Mouse (Mus musculus) gastrocnemius, postnatal 36 days (tissue): ENCODE measurements at regions not wholly inside any gene's neighbourhood (a gene's known extent, or its start where the extent isn't known, plus 50 kb on each side); places are given as distances from the start of the nearest gene placed in this dataset.
A peak's percentile ranks its signal among the peaks of the same experiment; 100 is the strongest.

Source experiments
- DNase-seq, 2 experiments: peaks; one replicate each; pipeline ENCODE4 v3.0.0; 2022
- intact Hi-C: fragments of 180-260 bp; cut with DNase I; formaldehyde crosslinking; loops from one replicate; pipeline ENCODE4 v1.15.1; 2025

GRCm38 (mm10) chr2:57772315-57772714 lies 225.4 kb upstream of the Galnt5 start:
- no peak for DNase-seq
- intact Hi-C loops: no loop called here

GRCm38 (mm10) chr2:57776154-57776553 lies 221.5 kb upstream of the Galnt5 start:
- intact Hi-C loops: no loop called here
- no peak for DNase-seq

GRCm38 (mm10) chr2:57780836-57781235 lies 216.8 kb upstream of the Galnt5 start:
- intact Hi-C loops: no loop called here
- DNase-seq: no peak

- no peak for DNase-seq
- intact Hi-C loops: no loop called here
These were observed 204.0 kb upstream of the Galnt5 start for GRCm38 (mm10) chr2:57793519-57794296.

- intact Hi-C loops: no loop called here
- no peak for DNase-seq
These were observed 198.4 kb upstream of the Galnt5 start for GRCm38 (mm10) chr2:57799279-57799678.

GRCm38 (mm10) chr2:57807911-57808310 lies 189.8 kb upstream of the Galnt5 start:
- intact Hi-C loops: no loop called here
- DNase-seq: no peak

GRCm38 (mm10) chr2:57812996-57813395 lies 184.7 kb upstream of the Galnt5 start:
- DNase-seq: no peak
- intact Hi-C loops: no loop called here

GRCm38 (mm10) chr2:57820343-57820742 lies 177.3 kb upstream of the Galnt5 start:
- intact Hi-C loops: no loop called here
- no peak for DNase-seq

GRCm38 (mm10) chr2:57820923-57821322 lies 176.8 kb upstream of the Galnt5 start:
- no peak for DNase-seq
- intact Hi-C loops: no loop called here

GRCm38 (mm10) chr2:57828284-57828683 lies 169.4 kb upstream of the Galnt5 start:
- intact Hi-C loops: no loop called here
- no peak for DNase-seq

- intact Hi-C loops: no loop called here
- peak in 1 of 2 experiments; percentile 7 for DNase-seq
These were observed 164.9 kb upstream of the Galnt5 start for GRCm38 (mm10) chr2:57832565-57833355.

- DNase-seq: no peak
- intact Hi-C loops: no loop called here
These were observed 152.5 kb upstream of the Galnt5 start for GRCm38 (mm10) chr2:57845135-57845534.

- no peak for DNase-seq
- intact Hi-C loops: no loop called here
These were observed 150.0 kb upstream of the Galnt5 start for GRCm38 (mm10) chr2:57847707-57848106.

- no peak for DNase-seq
These were observed 148.2 kb upstream of the Galnt5 start for GRCm38 (mm10) chr2:57849338-57850057.

GRCm38 (mm10) chr2:57850058-57850400 lies 147.7 kb upstream of the Galnt5 start:
- intact Hi-C loops: no loop called here
- no peak for DNase-seq

More at GRCm38 (mm10) chr2:57849338-57850057, 148.2 kb upstream of the Galnt5 start:
- intact Hi-C loops: no loop called here

GRCm38 (mm10) chr2:57856524-57857107 lies 141.1 kb upstream of the Galnt5 start:
- peak; percentile 27 to 30 for DNase-seq
- intact Hi-C loops: no loop called here

GRCm38 (mm10) chr2:57865289-57865688 lies 132.4 kb upstream of the Galnt5 start:
- DNase-seq: no peak
- intact Hi-C loops: loop anchor here (5.0 kb wide), 1 partner anchor 52 kb away; no protein-coding TSS in a partner anchor

- no peak for DNase-seq
- intact Hi-C loops: loop anchor here (5.0 kb wide), 1 partner anchor 49 kb away; no protein-coding TSS in a partner anchor
These were observed 129.6 kb upstream of the Galnt5 start for GRCm38 (mm10) chr2:57868046-57868445.

GRCm38 (mm10) chr2:57900168-57900567 lies 97.5 kb upstream of the Galnt5 start:
- intact Hi-C loops: no loop called here
- no peak for DNase-seq

- DNase-seq: no peak
- intact Hi-C loops: no loop called here
These were observed 97.0 kb upstream of the Galnt5 start for GRCm38 (mm10) chr2:57900580-57901247.
